Mouse (Mus musculus): ENCODE measurements around the gene Gm28042. TPM values are rescaled to one million over a fixed set of nuclear protein-coding genes. Genes with fewer than 3 reads are reported as not detected.

Gm28042 gene
- polyA plus RNA-seq, 1 experiment from 2014 or later, result 7.2 TPM

DNA sequence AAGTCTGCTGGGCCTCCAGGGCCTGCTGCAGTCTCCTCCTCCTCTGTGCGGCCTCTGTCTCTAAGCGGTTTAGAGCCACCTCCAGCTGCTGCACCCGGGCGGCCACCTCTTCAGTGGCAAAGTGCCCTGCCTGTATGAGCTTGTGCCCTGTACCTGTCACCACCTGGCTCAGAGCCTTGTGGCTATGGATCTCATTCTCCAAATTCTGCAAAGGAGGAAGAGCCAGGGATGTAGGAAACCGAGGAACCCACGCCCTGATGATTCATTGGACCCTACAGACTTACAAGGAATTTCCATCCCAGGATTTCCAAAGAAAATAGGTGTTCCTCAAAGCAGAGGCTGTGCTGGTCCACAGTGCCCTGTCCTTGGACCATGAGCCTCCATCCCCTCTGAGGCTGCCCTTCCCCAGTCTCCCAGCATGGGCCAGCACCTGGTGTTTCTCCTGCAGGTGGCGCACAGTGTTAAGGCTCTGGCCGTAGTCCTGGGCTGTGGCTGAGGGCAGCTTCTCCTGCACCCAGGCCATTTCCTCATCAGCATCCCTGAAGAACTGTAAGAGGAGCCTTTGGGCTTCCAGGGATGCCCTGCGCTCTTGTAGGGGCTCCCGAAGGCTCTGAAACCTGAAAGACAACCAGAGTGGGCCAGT, 22.5 kb downstream of the Gm28042 start:
- Histone ChIP-seq H3K4me2 (ENCODE audit: low read length) (no peak overlapping the region), H3K4me1 (replicated peaks; ENCODE audit: control insufficient read depth, insufficient read depth, low read length) (no peaks in the 10 kb centered on the region), H3K27ac (ENCODE audit: low read length) (no peak overlapping the region), H3K27me3 (replicated peaks; ENCODE audit: control insufficient read depth, insufficient read depth, low read length) (no peaks in the 10 kb centered on the region), H3K9me3 (ENCODE audit: control insufficient read depth, low read length) (no peaks in the 10 kb centered on the region), H3K4me3 (replicated peaks; ENCODE audit: low read length) (no peak overlapping the region), H3K36me3 (ENCODE audit: control insufficient read depth, insufficient read depth) (no peaks in the 10 kb centered on the region), H3K9ac (replicated peaks; ENCODE audit: low read depth, low read length) (no peak overlapping the region)
- WGBS, result 60% methylated on average over 10 of the region's 10 CpGs
- ATAC-seq, result no peak

- no peak overlapping the region for H3K27ac ChIP-seq (ENCODE audit: low read length)
- H3K4me2 ChIP-seq (ENCODE audit: low read length), result no peak overlapping the region
- H3K36me3 ChIP-seq (ENCODE audit: control insufficient read depth, insufficient read depth), result no peaks in the 10 kb centered on the region
- no peaks in the 10 kb centered on the region for H3K27me3 ChIP-seq (replicated peaks; ENCODE audit: control insufficient read depth, insufficient read depth, low read length)
- H3K9ac ChIP-seq (replicated peaks; ENCODE audit: low read depth, low read length), result no peak overlapping the region
- ATAC-seq, result no peak
- 61% methylated on average over 6 of the region's 6 CpGs for whole genome bisulfite sequencing
- no peaks in the 10 kb centered on the region for H3K4me1 ChIP-seq (replicated peaks; ENCODE audit: control insufficient read depth, insufficient read depth, low read length)
- H3K4me3 ChIP-seq (replicated peaks; ENCODE audit: low read length), result no peak overlapping the region
- no peaks in the 10 kb centered on the region for H3K9me3 ChIP-seq (ENCODE audit: control insufficient read depth, low read length)
These were observed 24.1 kb downstream of the Gm28042 start for GRCm38 (mm10) chr2:120051405-120051804.

DNA sequence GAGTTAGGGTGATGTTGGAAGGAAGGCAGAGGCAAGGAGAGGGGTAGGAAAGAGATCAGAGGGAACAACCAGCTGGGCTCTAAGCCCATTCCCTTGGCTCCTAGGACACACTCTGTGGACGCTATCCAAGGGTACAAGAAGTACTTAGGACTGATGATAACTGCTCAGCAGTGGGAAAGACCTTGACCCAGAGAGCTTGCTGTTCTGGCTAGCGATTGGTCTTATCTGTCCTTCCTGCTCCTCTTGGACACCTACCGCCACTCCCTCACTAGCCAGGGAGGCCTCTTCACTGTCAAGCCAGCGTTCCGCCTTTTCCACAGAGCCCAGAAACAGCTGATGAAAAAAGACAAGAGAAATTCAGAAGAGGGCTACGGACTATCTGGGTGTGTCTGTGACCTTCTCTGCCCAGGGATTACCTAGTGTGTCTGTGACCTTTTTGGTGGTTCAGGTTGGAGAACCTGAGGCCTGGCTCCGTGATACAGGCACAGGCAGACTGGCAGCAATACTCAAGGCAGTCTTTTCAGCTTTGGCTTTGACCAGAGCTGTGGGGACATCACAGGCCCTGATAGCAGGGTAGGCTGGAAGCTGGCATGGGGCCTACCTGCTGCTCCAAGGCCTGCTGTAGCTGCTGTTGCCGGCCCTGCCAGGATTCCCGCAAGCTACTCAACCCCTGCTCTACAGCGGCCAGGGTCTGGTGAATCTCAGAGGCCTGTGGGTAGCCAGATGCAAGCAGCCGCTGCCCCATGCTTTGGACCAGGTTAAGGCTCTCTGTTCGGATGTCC, 27.7 kb downstream of the Gm28042 start:
- no peaks in the 10 kb centered on the region for H3K4me1 ChIP-seq (replicated peaks; ENCODE audit: control insufficient read depth, insufficient read depth, low read length)
- H3K36me3 ChIP-seq (ENCODE audit: control insufficient read depth, insufficient read depth), result no peaks in the 10 kb centered on the region
- H3K4me3 ChIP-seq (replicated peaks; ENCODE audit: low read length), result no peak overlapping the region
- H3K4me2 ChIP-seq (ENCODE audit: low read length), result no peak overlapping the region
- WGBS, result 92% methylated on average over 12 of the region's 12 CpGs
- H3K27me3 ChIP-seq (replicated peaks; ENCODE audit: control insufficient read depth, insufficient read depth, low read length), result no peaks in the 10 kb centered on the region
- ATAC-seq, result no peak
- no peak overlapping the region for H3K27ac ChIP-seq (ENCODE audit: low read length)
- H3K9ac ChIP-seq (replicated peaks; ENCODE audit: low read depth, low read length), result no peak overlapping the region
- no peaks in the 10 kb centered on the region for H3K9me3 ChIP-seq (ENCODE audit: control insufficient read depth, low read length)

DNA sequence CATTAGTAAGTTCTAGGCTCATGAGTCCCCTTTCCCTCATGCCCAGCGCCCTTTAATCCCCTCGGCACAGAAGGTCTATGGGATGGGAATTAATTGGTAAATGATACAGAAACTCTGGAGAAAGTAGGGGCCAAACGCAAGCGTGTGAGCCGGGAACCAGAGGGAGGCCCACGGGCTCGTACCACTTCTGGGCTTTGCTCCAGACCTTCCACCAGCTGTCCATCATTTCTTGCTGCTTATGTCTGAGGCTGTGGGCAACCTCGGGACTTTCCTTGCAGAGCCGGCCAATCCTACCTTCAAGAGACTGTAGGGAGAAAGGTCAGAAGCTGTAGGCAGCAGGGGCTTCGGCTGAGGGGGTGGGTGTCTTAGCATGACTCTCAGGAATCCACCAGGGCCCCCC, 28.6 kb downstream of the Gm28042 start:
- ATAC-seq, result no peak
- Histone ChIP-seq H3K9ac (replicated peaks; ENCODE audit: low read depth, low read length) (no peak overlapping the region), H3K4me1 (replicated peaks; ENCODE audit: control insufficient read depth, insufficient read depth, low read length) (no peaks in the 10 kb centered on the region), H3K4me3 (replicated peaks; ENCODE audit: low read length) (no peak overlapping the region), H3K9me3 (ENCODE audit: control insufficient read depth, low read length) (no peaks in the 10 kb centered on the region), H3K27me3 (replicated peaks; ENCODE audit: control insufficient read depth, insufficient read depth, low read length) (no peaks in the 10 kb centered on the region), H3K27ac (ENCODE audit: low read length) (no peak overlapping the region), H3K36me3 (ENCODE audit: control insufficient read depth, insufficient read depth) (no peaks in the 10 kb centered on the region), H3K4me2 (ENCODE audit: low read length) (no peak overlapping the region)
- 68% methylated on average over 10 of the region's 10 CpGs for WGBS

DNA sequence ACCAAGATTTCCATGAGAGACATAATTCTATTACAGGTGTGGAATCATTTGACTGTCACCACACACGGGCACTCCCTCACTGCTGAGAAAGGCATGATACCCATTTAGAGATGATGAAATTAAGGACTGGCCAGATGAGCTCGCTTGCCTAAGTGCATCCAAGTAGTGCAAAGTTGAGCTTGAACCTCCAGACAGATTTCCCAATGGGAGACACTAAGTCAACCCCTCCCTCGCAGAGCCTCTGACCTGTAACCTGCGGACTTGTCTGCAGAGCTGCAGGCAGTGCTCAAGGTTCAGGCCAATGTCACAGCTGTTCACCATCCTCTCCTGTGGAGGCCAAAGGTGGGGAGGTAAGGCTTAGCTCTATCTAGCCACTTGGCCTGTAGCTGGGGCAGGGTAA, 31.5 kb downstream of the Gm28042 start:
- ATAC-seq, result no peak
- Histone ChIP-seq H3K9ac (replicated peaks; ENCODE audit: low read depth, low read length) (no peak overlapping the region), H3K9me3 (ENCODE audit: control insufficient read depth, low read length) (no peaks in the 10 kb centered on the region), H3K4me3 (replicated peaks; ENCODE audit: low read length) (no peak overlapping the region), H3K4me1 (replicated peaks; ENCODE audit: control insufficient read depth, insufficient read depth, low read length) (no peaks in the 10 kb centered on the region), H3K4me2 (ENCODE audit: low read length) (no peak overlapping the region), H3K27me3 (replicated peaks; ENCODE audit: control insufficient read depth, insufficient read depth, low read length) (no peaks in the 10 kb centered on the region), H3K27ac (ENCODE audit: low read length) (no peak overlapping the region), H3K36me3 (ENCODE audit: control insufficient read depth, insufficient read depth) (no peaks in the 10 kb centered on the region)
- WGBS, result 82% methylated on average over 4 of the region's 4 CpGs

DNA sequence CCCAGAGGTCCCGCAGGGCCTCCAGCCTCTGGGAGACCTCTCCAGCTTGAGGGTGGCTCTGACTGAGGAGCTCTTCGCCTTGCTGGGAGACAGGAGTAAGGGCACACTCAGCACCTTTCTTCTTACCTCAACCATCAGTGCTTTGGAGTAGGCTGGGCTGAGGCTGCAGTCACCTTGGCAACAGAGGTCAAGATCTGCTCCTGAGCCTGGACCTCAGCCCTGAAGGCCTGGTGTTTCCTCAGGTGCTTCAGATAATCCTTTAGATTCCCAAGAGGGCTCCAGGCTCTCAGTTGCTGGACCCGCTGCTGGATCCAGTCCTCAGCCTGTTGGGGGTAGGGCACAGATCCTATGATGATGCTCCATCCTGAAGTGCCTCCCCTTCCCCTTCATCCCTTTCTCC, 32.2 kb downstream of the Gm28042 start:
- WGBS, result 86% methylated on average over 3 of the region's 3 CpGs
- no peak overlapping the region for H3K9ac ChIP-seq (replicated peaks; ENCODE audit: low read depth, low read length)
- H3K4me3 ChIP-seq (replicated peaks; ENCODE audit: low read length), result no peak overlapping the region

DNA sequence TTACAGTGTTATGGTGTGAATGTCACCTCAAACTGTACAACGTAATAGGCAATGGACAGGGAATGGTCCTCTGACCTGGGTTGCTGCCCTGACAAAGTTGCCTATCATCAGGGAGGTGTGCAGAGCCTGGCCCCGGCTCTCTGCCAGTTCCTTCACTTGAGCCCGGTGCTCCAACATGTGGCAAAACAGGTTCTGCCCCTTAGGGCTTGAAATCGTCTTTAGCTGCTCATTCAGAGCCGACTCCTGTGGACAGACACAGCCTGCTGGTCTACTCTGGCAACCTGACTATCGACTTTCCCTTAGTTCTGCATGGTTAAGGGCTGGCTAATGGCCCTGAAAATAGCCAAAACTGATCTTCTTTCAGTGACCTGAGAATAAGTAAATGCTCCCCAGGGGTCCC, 32.9 kb downstream of the Gm28042 start:
- Histone ChIP-seq H3K4me1 (replicated peaks; ENCODE audit: control insufficient read depth, insufficient read depth, low read length) (no peaks in the 10 kb centered on the region), H3K27me3 (replicated peaks; ENCODE audit: control insufficient read depth, insufficient read depth, low read length) (no peaks in the 10 kb centered on the region), H3K4me2 (ENCODE audit: low read length) (no peak overlapping the region), H3K36me3 (ENCODE audit: control insufficient read depth, insufficient read depth) (no peaks in the 10 kb centered on the region), H3K9ac (replicated peaks; ENCODE audit: low read depth, low read length) (no peak overlapping the region), H3K27ac (ENCODE audit: low read length) (no peak overlapping the region), H3K4me3 (replicated peaks; ENCODE audit: low read length) (no peak overlapping the region), H3K9me3 (ENCODE audit: control insufficient read depth, low read length) (no peaks in the 10 kb centered on the region)
- no peak for ATAC-seq
- 76% methylated on average over 6 of the region's 6 CpGs for WGBS

More for the DNA sequence above, 32.2 kb downstream of the Gm28042 start:
- Histone ChIP-seq H3K36me3 (ENCODE audit: control insufficient read depth, insufficient read depth) (no peaks in the 10 kb centered on the region), H3K4me1 (replicated peaks; ENCODE audit: control insufficient read depth, insufficient read depth, low read length) (no peaks in the 10 kb centered on the region), H3K27me3 (replicated peaks; ENCODE audit: control insufficient read depth, insufficient read depth, low read length) (no peaks in the 10 kb centered on the region), H3K4me2 (ENCODE audit: low read length) (no peak overlapping the region), H3K9me3 (ENCODE audit: control insufficient read depth, low read length) (no peaks in the 10 kb centered on the region), H3K27ac (ENCODE audit: low read length) (no peak overlapping the region)
- no peak for ATAC-seq

GRCm38 (mm10) chr2:120060651-120061050, 33.4 kb downstream of the Gm28042 start:
- Histone ChIP-seq H3K9ac (replicated peaks; ENCODE audit: low read depth, low read length) (no peak overlapping the region), H3K27ac (ENCODE audit: low read length) (no peak overlapping the region), H3K4me3 (replicated peaks; ENCODE audit: low read length) (no peak overlapping the region), H3K36me3 (ENCODE audit: control insufficient read depth, insufficient read depth) (no peaks in the 10 kb centered on the region), H3K4me1 (replicated peaks; ENCODE audit: control insufficient read depth, insufficient read depth, low read length) (no peaks in the 10 kb centered on the region), H3K27me3 (replicated peaks; ENCODE audit: control insufficient read depth, insufficient read depth, low read length) (no peaks in the 10 kb centered on the region), H3K4me2 (ENCODE audit: low read length) (no peak overlapping the region), H3K9me3 (ENCODE audit: control insufficient read depth, low read length) (no peaks in the 10 kb centered on the region)
- ATAC-seq, result no peak
- 81% methylated on average over 9 of the region's 9 CpGs for WGBS

DNA sequence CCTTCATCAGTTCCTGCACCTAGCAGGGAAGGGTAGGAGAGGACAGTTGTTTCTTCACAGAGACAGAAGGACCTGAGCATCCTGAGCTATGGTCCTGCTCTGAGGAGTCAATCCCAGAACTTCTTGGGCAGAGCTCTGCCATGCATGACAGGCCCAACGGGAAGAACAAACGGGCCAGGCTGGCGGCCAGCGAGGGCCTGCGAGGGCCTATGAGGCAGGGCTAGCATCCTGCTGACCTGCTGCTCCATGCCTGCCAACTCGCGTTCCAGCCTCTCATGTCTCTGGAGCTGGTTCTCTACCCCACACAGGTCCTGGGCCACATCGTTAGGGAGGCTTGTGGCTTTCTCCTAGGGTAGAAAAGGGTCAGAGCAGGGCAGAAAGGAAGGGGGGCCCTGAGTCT, 35.0 kb downstream of the Gm28042 start:
- no peak overlapping the region for H3K27ac ChIP-seq (ENCODE audit: low read length)
- H3K9me3 ChIP-seq (ENCODE audit: control insufficient read depth, low read length), result no peaks in the 10 kb centered on the region
- no peak overlapping the region for H3K9ac ChIP-seq (replicated peaks; ENCODE audit: low read depth, low read length)
- no peak for ATAC-seq
- no peak overlapping the region for H3K4me2 ChIP-seq (ENCODE audit: low read length)
- no peaks in the 10 kb centered on the region for H3K36me3 ChIP-seq (ENCODE audit: control insufficient read depth, insufficient read depth)
- WGBS, result 75% methylated on average over 8 of the region's 8 CpGs
- no peaks in the 10 kb centered on the region for H3K27me3 ChIP-seq (replicated peaks; ENCODE audit: control insufficient read depth, insufficient read depth, low read length)
- no peaks in the 10 kb centered on the region for H3K4me1 ChIP-seq (replicated peaks; ENCODE audit: control insufficient read depth, insufficient read depth, low read length)
- H3K4me3 ChIP-seq (replicated peaks; ENCODE audit: low read length), result no peak overlapping the region

Measured in forebrain, embryonic 16.5 days (tissue).